Mouse (Mus musculus) limb, embryonic 12.5 days (tissue): ENCODE measurements around the gene Ccl27b. TPM values are rescaled to one million over a fixed set of nuclear protein-coding genes. Genes with fewer than 3 reads are reported as not detected.
"Not testable (repeated sequence)": the region's sequence is repeated elsewhere in the genome, so short reads cannot be mapped to it uniquely, and the experiment has no call there.

Experiments
- ATAC-seq: fragments of 200-750 bp; cut with Nextera tagmentation; 2 replicates; pipeline ENCODE4 v1.8.0; 2017; ENCODE audit warnings: low read depth, moderate TSS enrichment; ENCODE audit not compliant: insufficient number of reproducible peaks, insufficient read depth, low FRiP score, low TSS enrichment
- H3K27ac ChIP-seq: fragments of 300-500 bp; sonication (generic); 2 replicates; pipeline ENCODE4 v1.5.1; 2016; ENCODE audit warnings: mild to moderate bottlenecking, moderate library complexity
- H3K27me3 ChIP-seq: fragments of 300-500 bp; sonication (generic); 2 replicates; pipeline ENCODE4 v1.6.1; 2016; ENCODE audit warnings: mild to moderate bottlenecking, moderate library complexity
- H3K36me3 ChIP-seq: fragments of 300-500 bp; sonication (generic); 2 replicates; pipeline ENCODE4 v1.6.1; 2016; ENCODE audit warnings: mild to moderate bottlenecking, moderate library complexity
- H3K4me1 ChIP-seq: fragments of 300-500 bp; sonication (generic); replicated peaks from 2 replicates; pipeline ENCODE4 v1.6.1; 2016
- H3K4me2 ChIP-seq: fragments of 300-500 bp; sonication (generic); 2 replicates; pipeline ENCODE4 v1.6.1; 2016; ENCODE audit warnings: mild to moderate bottlenecking, moderate library complexity
- H3K4me3 ChIP-seq: fragments of 300-500 bp; sonication (generic); replicated peaks from 2 replicates; pipeline ENCODE4 v1.5.1; 2016; ENCODE audit warnings: mild to moderate bottlenecking
- H3K9ac ChIP-seq: fragments of 300-500 bp; sonication (generic); replicated peaks from 2 replicates; pipeline ENCODE4 v1.6.1; 2016; ENCODE audit warnings: mild to moderate bottlenecking, moderate library complexity
- H3K9me3 ChIP-seq: fragments of 300-500 bp; sonication (generic); 2 replicates; pipeline ENCODE4 v1.6.1; 2016; ENCODE audit warnings: mild to moderate bottlenecking, moderate library complexity
- WGBS: fragments of 180-500 bp; shearing (Covaris S2); methylation state at CpG from one replicate; pipeline ENCODE4 v1.1.7; 2016; 5-methylcytosine and 5-hydroxymethylcytosine counted together
- polyA plus RNA-seq: library from polyadenylated mRNA; unstranded; fragments of >200 nt; fragmentation: Nextera tagmentation; extraction: Ambion mirVana; gene quantifications from 2 replicates; pipeline ENCODE4 v1.2.1, GENCODE M21; 2016

The Ccl27b gene
- not detected in 2 replicates for polyA plus RNA-seq

- not testable (repeated sequence) for H3K36me3 ChIP-seq, ATAC-seq, H3K9me3 ChIP-seq, H3K27me3 ChIP-seq, H3K27ac ChIP-seq, H3K4me2 ChIP-seq, H3K4me3 ChIP-seq, H3K4me1 ChIP-seq, H3K9ac ChIP-seq
- WGBS, result no CpG with 5 or more reads among the region's 9 CpGs
Observed at GRCm38 (mm10) chr4:42654951-42655350, at the start of gene Ccl27b. Gene Ccl27b, plus strand, starts transcription at chr4:42655251.

DNA sequence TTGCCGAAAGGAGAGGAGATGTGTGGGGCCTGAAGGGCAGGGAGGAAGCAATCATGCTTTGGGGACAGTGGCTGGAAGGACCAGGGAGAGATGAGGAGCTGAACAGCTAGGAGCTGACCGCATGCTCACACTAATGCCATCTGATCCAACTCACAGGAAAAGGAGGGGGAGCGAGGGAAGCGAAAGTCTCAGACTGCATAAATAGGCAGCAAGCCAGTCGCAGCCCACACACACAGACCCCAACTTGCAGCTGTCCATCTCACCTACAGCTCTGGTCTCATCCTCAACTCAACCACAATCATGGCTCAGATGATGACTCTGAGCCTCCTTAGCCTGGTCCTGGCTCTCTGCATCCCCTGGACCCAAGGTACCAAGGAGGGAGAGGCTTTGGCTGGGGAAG, 43.2 kb upstream of the Ccl27b start, which contains the start of gene Gm10591:
TSS of gene Gm10591 (plus strand) at position 301 of the 400 bp plus-strand sequence.
- H3K4me1 ChIP-seq, H3K4me3 ChIP-seq, H3K9me3 ChIP-seq, H3K27ac ChIP-seq, ATAC-seq, H3K9ac ChIP-seq, H3K4me2 ChIP-seq, H3K27me3 ChIP-seq, H3K36me3 ChIP-seq: not testable (repeated sequence)
- no CpG with 5 or more reads among the region's 5 CpGs for WGBS

DNA sequence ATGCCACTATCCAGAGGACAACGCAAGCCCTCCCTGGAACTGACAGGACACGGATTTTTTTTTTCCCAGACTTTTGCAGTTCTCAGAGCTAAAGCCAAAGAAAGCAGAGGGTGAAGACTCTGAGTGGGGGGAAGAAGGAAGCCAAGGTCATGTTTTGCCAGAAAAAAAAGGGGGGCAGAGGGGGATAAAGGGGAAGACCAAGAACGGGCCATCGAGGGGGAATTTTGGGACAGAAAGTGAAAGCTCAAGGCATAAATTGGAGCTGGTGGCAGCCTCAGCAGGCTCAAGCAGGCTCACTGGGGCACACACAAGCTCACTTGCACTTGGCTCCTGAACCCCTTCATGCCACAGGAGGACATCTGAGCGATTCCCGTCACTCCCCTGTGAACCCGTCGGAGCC, 25.6 kb upstream of the Ccl27b start, which contains the start of gene Gm2564:
TSS of gene Gm2564 (plus strand) at position 301 of the 400 bp plus-strand sequence.
- not testable (repeated sequence) for ATAC-seq, H3K4me1 ChIP-seq, H3K4me3 ChIP-seq, H3K27ac ChIP-seq, H3K9me3 ChIP-seq, H3K36me3 ChIP-seq, H3K27me3 ChIP-seq, H3K4me2 ChIP-seq, H3K9ac ChIP-seq
- WGBS, result no CpG with 5 or more reads among the region's 8 CpGs

DNA sequence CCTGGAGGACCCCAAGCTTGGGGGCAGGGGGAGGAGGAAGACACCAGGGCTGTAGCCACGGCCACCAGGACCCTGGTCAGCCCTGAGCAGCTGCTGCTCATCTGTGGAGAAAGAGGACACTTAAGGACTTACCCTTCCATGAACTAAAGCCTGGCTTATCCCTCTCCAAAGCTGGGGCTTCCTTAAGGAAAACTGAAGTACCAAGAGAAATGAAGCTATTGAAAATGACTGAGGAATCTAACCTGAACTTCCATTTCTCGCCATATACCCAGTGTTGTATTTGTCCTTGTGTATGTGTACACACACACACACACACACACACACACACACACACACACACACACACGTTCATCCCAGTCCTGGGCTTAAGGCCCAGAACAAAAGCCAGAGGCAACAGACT, 6.7 kb downstream of the Ccl27b start, which contains the start of gene Il11ra2:
TSS of gene Il11ra2 (minus strand) at position 101 of the 400 bp plus-strand sequence.
- H3K27me3 ChIP-seq, H3K4me1 ChIP-seq, H3K4me3 ChIP-seq, ATAC-seq, H3K36me3 ChIP-seq, H3K27ac ChIP-seq, H3K9me3 ChIP-seq, H3K4me2 ChIP-seq, H3K9ac ChIP-seq: not testable (repeated sequence)
- WGBS, result no CpG with 5 or more reads among the region's 3 CpGs

GRCm38 (mm10) chr4:42675415-42675814, 20.4 kb downstream of the Ccl27b start:
- not testable (repeated sequence) for H3K4me3 ChIP-seq, H3K27me3 ChIP-seq, ATAC-seq, H3K27ac ChIP-seq, H3K4me2 ChIP-seq, H3K4me1 ChIP-seq, H3K36me3 ChIP-seq, H3K9ac ChIP-seq, H3K9me3 ChIP-seq
- no CpG with 5 or more reads among the region's 4 CpGs for WGBS

GRCm38 (mm10) chr4:42679365-42679764, 24.3 kb downstream of the Ccl27b start:
- H3K9ac ChIP-seq, H3K27ac ChIP-seq, ATAC-seq, H3K4me3 ChIP-seq, H3K27me3 ChIP-seq, H3K4me1 ChIP-seq, H3K36me3 ChIP-seq, H3K4me2 ChIP-seq, H3K9me3 ChIP-seq: not testable (repeated sequence)
- no CpG with 5 or more reads among the region's 7 CpGs for WGBS

GRCm38 (mm10) chr4:42680374-42681356, 25.6 kb downstream of the Ccl27b start:
- H3K9me3 ChIP-seq, H3K4me3 ChIP-seq, ATAC-seq, H3K27ac ChIP-seq, H3K4me1 ChIP-seq, H3K27me3 ChIP-seq, H3K9ac ChIP-seq, H3K36me3 ChIP-seq, H3K4me2 ChIP-seq: not testable (repeated sequence)
- no CpG with 5 or more reads among the region's 32 CpGs for WGBS

GRCm38 (mm10) chr4:42681473-42682182, 26.6 kb downstream of the Ccl27b start:
- H3K9me3 ChIP-seq, ATAC-seq, H3K27me3 ChIP-seq, H3K4me2 ChIP-seq, H3K4me3 ChIP-seq, H3K9ac ChIP-seq, H3K4me1 ChIP-seq, H3K27ac ChIP-seq, H3K36me3 ChIP-seq: not testable (repeated sequence)
- no CpG with 5 or more reads among the region's 66 CpGs for WGBS

GRCm38 (mm10) chr4:42682183-42682524, 27.1 kb downstream of the Ccl27b start:
- not testable (repeated sequence) for H3K27ac ChIP-seq, ATAC-seq
- WGBS, result no CpG with 5 or more reads among the region's 18 CpGs

More at GRCm38 (mm10) chr4:42682183-42682524, 27.1 kb downstream of the Ccl27b start:
- H3K9ac ChIP-seq, H3K9me3 ChIP-seq, H3K4me2 ChIP-seq, H3K4me3 ChIP-seq, H3K36me3 ChIP-seq, H3K27me3 ChIP-seq, H3K4me1 ChIP-seq: not testable (repeated sequence)
